Mouse (Mus musculus) intestine, embryonic 15.5 days (tissue): ENCODE results near the gene Cfd. TPM values are rescaled to one million over a fixed set of nuclear protein-coding genes. Genes with fewer than 3 reads are reported as not detected.

ENCODE experiments used
- ATAC-seq: fragments of 200-750 bp; cut with Nextera tagmentation; 2 replicates; pipeline ENCODE4 v1.8.0; 2017; ENCODE audit warnings: moderate TSS enrichment, moderate library complexity
- H3K27ac ChIP-seq: fragments of 300-500 bp; sonication (generic); 2 replicates; pipeline ENCODE4 v1.5.1; 2015; ENCODE audit warnings: mild to moderate bottlenecking, inconsistent platforms
- H3K27me3 ChIP-seq: fragments of 300-500 bp; sonication (generic); replicated peaks from 2 replicates; pipeline ENCODE4 v1.6.1; 2015; ENCODE audit warnings: inconsistent platforms
- H3K36me3 ChIP-seq: fragments of 300-500 bp; sonication (generic); 2 replicates; pipeline ENCODE4 v1.6.1; 2015; ENCODE audit warnings: inconsistent platforms
- H3K4me1 ChIP-seq: fragments of 300-500 bp; sonication (generic); replicated peaks from 2 replicates; pipeline ENCODE4 v1.6.1; 2015; ENCODE audit warnings: inconsistent platforms
- H3K4me2 ChIP-seq: fragments of 300-500 bp; sonication (generic); replicated peaks from 2 replicates; pipeline ENCODE4 v1.6.1; 2015; ENCODE audit warnings: mild to moderate bottlenecking, inconsistent platforms
- H3K4me3 ChIP-seq: fragments of 300-500 bp; sonication (generic); replicated peaks from 2 replicates; pipeline ENCODE4 v1.5.1; 2015; ENCODE audit warnings: inconsistent platforms
- H3K9ac ChIP-seq: fragments of 300-500 bp; sonication (generic); 2 replicates; pipeline ENCODE4 v1.6.1; 2015; ENCODE audit warnings: inconsistent platforms
- H3K9me3 ChIP-seq: fragments of 300-500 bp; sonication (generic); 2 replicates; pipeline ENCODE4 v1.6.1; 2016; ENCODE audit warnings: inconsistent platforms
- WGBS: fragments of 180-500 bp; shearing (Covaris S2); methylation state at CpG from one replicate; pipeline ENCODE4 v1.1.7; 2015; 5-methylcytosine and 5-hydroxymethylcytosine counted together
- polyA plus RNA-seq: library from polyadenylated mRNA; unstranded; fragments of >200 nt; fragmentation: Nextera tagmentation; extraction: Ambion mirVana; gene quantifications from 2 replicates; pipeline ENCODE4 v1.2.1, GENCODE M21; 2015

Gene Cfd
- polyA plus RNA-seq, 1 experiment from 2014 or later = not detected

GRCm38 (mm10) chr10:79916081-79916480 is 25.4 kb downstream of the Cfd start:
- H3K4me1 ChIP-seq = peaks cover 53% of the 10 kb centered on the region

GRCm38 (mm10) chr10:79916808-79917531 is 26.3 kb downstream of the Cfd start, which contains the start of gene Kiss1r:
TSS of gene Kiss1r (plus strand) at chr10:79916971.
- ATAC-seq = peak; percentile 84
- Histone ChIP-seq H3K9me3 (no peaks in the 10 kb centered on the region), H3K4me1 (peaks cover 59% of the 10 kb centered on the region), H3K4me2 (peak within 1 kb of the TSS; percentile 92), H3K27me3 (peaks cover 45% of the 10 kb centered on the region), H3K27ac (peak within 1 kb of the TSS; percentile 77), H3K36me3 (0 out of 2 replicates have a peak, but pooled peaks cover under 1% of the 10 kb centered on the region), H3K4me3 (peak within 1 kb of the TSS; percentile 75), H3K9ac (peak within 1 kb of the TSS; percentile 97)
- WGBS = 2% methylated on average over 42 of the region's 42 CpGs

More at GRCm38 (mm10) chr10:79916081-79916480, 25.4 kb downstream of the Cfd start:
- WGBS = 8% methylated on average over 8 of the region's 8 CpGs
- peak overlapping the region; percentile 97 for H3K9ac ChIP-seq
- H3K4me3 ChIP-seq = peak overlapping the region; percentile 75
- no peak for ATAC-seq
- no peaks in the 10 kb centered on the region for H3K9me3 ChIP-seq
- peak overlapping the region; percentile 92 for H3K4me2 ChIP-seq
- H3K36me3 ChIP-seq = peaks cover 8% of the 10 kb centered on the region
- H3K27me3 ChIP-seq = peaks cover 36% of the 10 kb centered on the region
- H3K27ac ChIP-seq = 0 out of 2 replicates have a peak overlapping the region, but pooled peaks have one; percentile 38

GRCm38 (mm10) chr10:79917532-79918100 is 27.0 kb downstream of the Cfd start:
- H3K4me2 ChIP-seq = peak overlapping the region; percentile 92
- 69% methylated on average over 5 of the region's 5 CpGs for WGBS

GRCm38 (mm10) chr10:79918231-79919078 is 27.8 kb downstream of the Cfd start:
- Histone ChIP-seq H3K36me3 (no peaks in the 10 kb centered on the region), H3K4me2 (peak overlapping the region; percentile 53), H3K9ac (peak overlapping the region; percentile 20; the same call in 1 of the 2 replicates), H3K9me3 (no peaks in the 10 kb centered on the region), H3K27ac (no peak overlapping the region), H3K27me3 (peaks cover 60% of the 10 kb centered on the region), H3K4me3 (peak overlapping the region; percentile 6), H3K4me1 (peaks cover 54% of the 10 kb centered on the region)
- no peak for ATAC-seq
- 12% methylated on average over 34 of the region's 35 CpGs for WGBS

More at GRCm38 (mm10) chr10:79917532-79918100, 27.0 kb downstream of the Cfd start:
- no peaks in the 10 kb centered on the region for H3K9me3 ChIP-seq
- H3K27ac ChIP-seq = peak overlapping the region; percentile 77; the same call in 1 of the 2 replicates
- no peak for ATAC-seq
- no peak overlapping the region for H3K9ac ChIP-seq
- H3K4me3 ChIP-seq = peak overlapping the region; percentile 75
- peaks cover 51% of the 10 kb centered on the region for H3K27me3 ChIP-seq
- peaks cover 55% of the 10 kb centered on the region for H3K4me1 ChIP-seq
- no peaks in the 10 kb centered on the region for H3K36me3 ChIP-seq

- 4% methylated on average over 21 of the region's 21 CpGs for WGBS
- Histone ChIP-seq H3K27ac (no peak overlapping the region), H3K36me3 (no peaks in the 10 kb centered on the region), H3K4me2 (peak overlapping the region; percentile 53), H3K9ac (no peak overlapping the region), H3K27me3 (peaks cover 60% of the 10 kb centered on the region), H3K9me3 (no peaks in the 10 kb centered on the region), H3K4me1 (peaks cover 50% of the 10 kb centered on the region), H3K4me3 (0 out of 2 replicates have a peak overlapping the region, but pooled peaks have one; percentile 6)
- ATAC-seq = no peak
Observed at GRCm38 (mm10) chr10:79919251-79919849, 28.7 kb downstream of the Cfd start.

- Histone ChIP-seq H3K9me3 (no peaks in the 10 kb centered on the region), H3K9ac (no peak overlapping the region), H3K4me1 (peaks cover 46% of the 10 kb centered on the region), H3K27ac (no peak overlapping the region), H3K4me3 (peak overlapping the region; percentile 31; the same call in 1 of the 2 replicates), H3K4me2 (peak overlapping the region; percentile 72), H3K27me3 (peaks cover 60% of the 10 kb centered on the region), H3K36me3 (no peaks in the 10 kb centered on the region)
- no peak for ATAC-seq
- WGBS = 27% methylated on average over 26 of the region's 26 CpGs
Observed at GRCm38 (mm10) chr10:79920056-79920890, 29.6 kb downstream of the Cfd start.

GRCm38 (mm10) chr10:79920958-79921535 is 30.4 kb downstream of the Cfd start, which contains the start of gene R3hdm4:
TSS of gene R3hdm4 (minus strand) at chr10:79921208.
- Histone ChIP-seq H3K9me3 (no peaks in the 10 kb centered on the region), H3K27ac (no peak within 1 kb of the TSS), H3K27me3 (peaks cover 60% of the 10 kb centered on the region), H3K9ac (peak within 1 kb of the TSS; percentile 23; the same call in 1 of the 2 replicates), H3K4me3 (peak within 1 kb of the TSS; percentile 31), H3K4me2 (peak within 1 kb of the TSS; percentile 72), H3K4me1 (peaks cover 47% of the 10 kb centered on the region), H3K36me3 (no peaks in the 10 kb centered on the region)
- 4% methylated on average over 40 of the region's 41 CpGs for WGBS
- 0 out of 2 replicates have a peak, but pooled peaks have one; percentile 8 for ATAC-seq

GRCm38 (mm10) chr10:79921572-79921971 is 30.9 kb downstream of the Cfd start:
- Histone ChIP-seq H3K4me1 (peaks cover 49% of the 10 kb centered on the region), H3K27me3 (peaks cover 60% of the 10 kb centered on the region), H3K4me3 (peak overlapping the region; percentile 31), H3K36me3 (no peaks in the 10 kb centered on the region), H3K4me2 (peak overlapping the region; percentile 72), H3K27ac (no peak overlapping the region), H3K9me3 (no peaks in the 10 kb centered on the region), H3K9ac (peak overlapping the region; percentile 23; the same call in 1 of the 2 replicates)
- ATAC-seq = no peak
- WGBS = 3% methylated on average over 34 of the region's 34 CpGs

GRCm38 (mm10) chr10:79924998-79925784 is 34.5 kb downstream of the Cfd start:
- peaks cover 45% of the 10 kb centered on the region for H3K4me1 ChIP-seq
- H3K36me3 ChIP-seq = no peaks in the 10 kb centered on the region
- peaks cover 33% of the 10 kb centered on the region for H3K27me3 ChIP-seq
- H3K27ac ChIP-seq = peak overlapping the region; percentile 96
- peak overlapping the region; percentile 92 for H3K4me2 ChIP-seq
- no peak overlapping the region for H3K9ac ChIP-seq
- peak overlapping the region; percentile 98; the same call in 1 of the 2 replicates for H3K4me3 ChIP-seq
- H3K9me3 ChIP-seq = no peaks in the 10 kb centered on the region
- WGBS = 11% methylated on average over 29 of the region's 29 CpGs
- ATAC-seq = 0 out of 2 replicates have a peak, but pooled peaks have one; percentile 0
